Mouse (Mus musculus): ENCODE data around the gene Pts.

DNA sequence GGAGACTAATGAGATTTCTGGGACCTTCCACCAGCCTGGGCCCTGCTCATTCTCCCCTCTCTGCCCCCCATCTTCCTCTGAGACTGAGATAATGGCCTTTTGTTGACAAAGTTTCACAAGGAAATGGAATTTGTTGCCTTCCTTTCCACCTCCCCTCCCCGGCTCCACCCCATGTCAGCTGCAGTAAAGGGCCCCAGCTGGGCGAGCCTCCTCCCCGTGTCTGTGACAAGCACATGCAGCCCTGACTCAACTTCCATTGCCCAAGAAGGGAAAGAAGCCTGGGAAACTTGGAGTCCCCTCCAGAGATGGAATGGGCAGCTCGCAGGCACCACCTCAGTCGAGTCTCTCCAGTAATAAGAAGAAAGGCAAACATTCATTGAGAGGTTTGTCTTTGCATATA, 49.7 kb downstream of the Pts start:
- no peak for TF ChIP-seq CTCF (IDR thresholded peaks at IDR 0.05; ENCODE audit: borderline replicate concordance, insufficient read depth, low read length)
- no peak for TF ChIP-seq POLR2A (IDR thresholded peaks at IDR 0.05; ENCODE audit: low read depth, low read length)

Measured in embryonic fibroblast, embryonic 13.5 days (primary cell).